Mouse (Mus musculus) heart, embryonic 11.5 days (tissue): ENCODE results near the gene Fcgr4. TPM values are rescaled to one million over a fixed set of nuclear protein-coding genes. Genes with fewer than 3 reads are reported as not detected.
"Not testable (repeated sequence)": the region's sequence is repeated elsewhere in the genome, so short reads cannot be mapped to it uniquely, and the experiment has no call there.

Experiments
- ATAC-seq: fragments of 200-750 bp; cut with Nextera tagmentation; replicated peaks from 2 replicates; pipeline ENCODE4 v1.8.0; 2017; ENCODE audit warnings: moderate library complexity; ENCODE audit not compliant: insufficient number of reproducible peaks, low FRiP score, low TSS enrichment
- H3K27ac ChIP-seq: fragments of 300-500 bp; sonication (generic); 2 replicates; pipeline ENCODE4 v1.5.1; 2014; ENCODE audit warnings: mild to moderate bottlenecking, low read depth, low read length
- H3K27me3 ChIP-seq: fragments of 300-500 bp; sonication (generic); 2 replicates; pipeline ENCODE4 v1.6.1; 2014; ENCODE audit warnings: mild to moderate bottlenecking, low read length, mixed read lengths; ENCODE audit not compliant: control insufficient read depth, insufficient read depth
- H3K36me3 ChIP-seq: fragments of 300-500 bp; sonication (generic); 2 replicates; pipeline ENCODE4 v1.6.1; 2014; ENCODE audit warnings: mild to moderate bottlenecking, low read length, moderate library complexity, mixed read lengths; ENCODE audit not compliant: control insufficient read depth, insufficient read depth
- H3K4me1 ChIP-seq: fragments of 300-500 bp; sonication (generic); 2 replicates; pipeline ENCODE4 v1.6.1; 2014; ENCODE audit warnings: low read length; ENCODE audit not compliant: control insufficient read depth, insufficient read depth
- H3K4me2 ChIP-seq: fragments of 300-500 bp; sonication (generic); 2 replicates; pipeline ENCODE4 v1.6.1; 2014; ENCODE audit warnings: mild to moderate bottlenecking, moderate library complexity
- H3K4me3 ChIP-seq: fragments of 300-500 bp; sonication (generic); 2 replicates; pipeline ENCODE4 v1.5.1; 2014; ENCODE audit warnings: low read depth, low read length
- H3K9ac ChIP-seq: fragments of 300-500 bp; sonication (generic); 2 replicates; pipeline ENCODE4 v1.6.1; 2014; ENCODE audit warnings: mild to moderate bottlenecking, low read depth, low read length, moderate library complexity
- H3K9me3 ChIP-seq: fragments of 300-500 bp; sonication (generic); replicated peaks from 2 replicates; pipeline ENCODE4 v1.6.1; 2016; ENCODE audit warnings: low read length; ENCODE audit not compliant: control insufficient read depth
- WGBS: fragments of 180-500 bp; shearing (Covaris S2); extraction: QIAGEN DNeasy Blood & Tissue Kit; methylation state at CpG from one replicate; pipeline ENCODE4 v1.1.7; 2014; ENCODE audit not compliant: insufficient replicate concordance; 5-methylcytosine and 5-hydroxymethylcytosine counted together
- polyA plus RNA-seq: library from polyadenylated mRNA; unstranded; fragments of >200 nt; fragmentation: Nextera tagmentation; extraction: Ambion mirVana; gene quantifications from 2 replicates; pipeline ENCODE4 v1.2.1, GENCODE M21; 2014

The Fcgr4 gene
- polyA plus RNA-seq, 1 experiment from 2014 or later, result not detected

- not testable (repeated sequence) for H3K4me1 ChIP-seq
These were observed 45.9 kb downstream of the Fcgr4 start, which contains the start of gene Fcgr3 for GRCm38 (mm10) chr1:171064491-171065242. Fcgr3 (minus strand) TSS chr1:171064935.

GRCm38 (mm10) chr1:171065243-171065587 lies 46.5 kb downstream of the Fcgr4 start:
- not testable (repeated sequence) for H3K9me3 ChIP-seq, H3K36me3 ChIP-seq, H3K4me1 ChIP-seq, H3K9ac ChIP-seq, H3K27ac ChIP-seq
- H3K4me3 ChIP-seq, result peak overlapping the region; percentile 41
- ATAC-seq, result peak; percentile 46
- peaks cover 31% of the 10 kb centered on the region for H3K27me3 ChIP-seq
- peak overlapping the region; percentile 41 for H3K4me2 ChIP-seq
- WGBS, result under 1% methylated on average over 17 of the region's 35 CpGs

More at GRCm38 (mm10) chr1:171064491-171065242, 45.9 kb downstream of the Fcgr4 start, which contains the start of gene Fcgr3:
- H3K9ac ChIP-seq, result 0 out of 2 replicates have a peak within 1 kb of the TSS, but pooled peaks have one; percentile 1
- ATAC-seq, result peak; percentile 58
- H3K9me3 ChIP-seq, H3K27ac ChIP-seq, H3K36me3 ChIP-seq: not testable (repeated sequence)
- WGBS, result under 1% methylated on average over 39 of the region's 75 CpGs
- peaks cover 27% of the 10 kb centered on the region for H3K27me3 ChIP-seq
- peak within 1 kb of the TSS; percentile 54 for H3K4me2 ChIP-seq
- peak within 1 kb of the TSS; percentile 41 for H3K4me3 ChIP-seq

- peak; percentile 1 for ATAC-seq
- 0 out of 2 replicates have a peak overlapping the region, but pooled peaks have one; percentile 25 for H3K4me3 ChIP-seq
- H3K4me1 ChIP-seq, H3K9ac ChIP-seq, H3K9me3 ChIP-seq, H3K36me3 ChIP-seq, H3K27ac ChIP-seq: not testable (repeated sequence)
- peak overlapping the region; percentile 53 for H3K4me2 ChIP-seq
- H3K27me3 ChIP-seq, result peaks cover 31% of the 10 kb centered on the region
- 5% methylated on average over 26 of the region's 45 CpGs for WGBS
These were observed 47.0 kb downstream of the Fcgr4 start for GRCm38 (mm10) chr1:171065768-171066167.

DNA sequence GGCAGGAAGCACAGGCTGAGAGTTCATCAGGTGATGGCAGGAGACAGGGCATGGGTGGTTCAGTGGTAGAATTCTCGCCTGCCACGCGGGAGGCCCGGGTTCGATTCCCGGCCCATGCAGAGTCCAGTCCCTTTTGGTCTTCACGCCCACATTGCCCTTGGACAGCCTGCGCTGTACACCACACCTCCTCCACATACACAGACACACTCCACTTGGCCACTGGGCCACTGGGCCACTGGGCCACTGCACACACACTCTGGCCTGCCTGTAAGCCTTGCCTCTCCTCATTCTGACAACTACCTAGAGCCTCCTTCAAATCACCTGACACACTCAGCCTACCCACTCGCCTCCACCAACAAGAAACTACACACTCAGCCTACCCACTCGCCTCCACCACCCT lies 47.9 kb downstream of the Fcgr4 start:
- H3K9me3 ChIP-seq, result not testable (repeated sequence)
- WGBS, result 26% methylated on average over 2 of the region's 10 CpGs
- peak; percentile 29; the same call in 1 of the 2 replicates for ATAC-seq

GRCm38 (mm10) chr1:171067928-171068327 lies 49.2 kb downstream of the Fcgr4 start:
- ATAC-seq, H3K9me3 ChIP-seq, H3K4me1 ChIP-seq, H3K4me2 ChIP-seq, H3K9ac ChIP-seq, H3K36me3 ChIP-seq, H3K27ac ChIP-seq: not testable (repeated sequence)
- Histone ChIP-seq H3K27me3 (peaks cover 31% of the 10 kb centered on the region), H3K4me3 (0 out of 2 replicates have a peak overlapping the region, but pooled peaks have one; percentile 14)
- 50% methylated on average over 5 of the region's 5 CpGs for WGBS

More for the DNA sequence above, 47.9 kb downstream of the Fcgr4 start:
- not testable (repeated sequence) for H3K4me2 ChIP-seq, H3K27ac ChIP-seq, H3K4me3 ChIP-seq, H3K4me1 ChIP-seq, H3K36me3 ChIP-seq, H3K9ac ChIP-seq
- peaks cover 33% of the 10 kb centered on the region for H3K27me3 ChIP-seq

DNA sequence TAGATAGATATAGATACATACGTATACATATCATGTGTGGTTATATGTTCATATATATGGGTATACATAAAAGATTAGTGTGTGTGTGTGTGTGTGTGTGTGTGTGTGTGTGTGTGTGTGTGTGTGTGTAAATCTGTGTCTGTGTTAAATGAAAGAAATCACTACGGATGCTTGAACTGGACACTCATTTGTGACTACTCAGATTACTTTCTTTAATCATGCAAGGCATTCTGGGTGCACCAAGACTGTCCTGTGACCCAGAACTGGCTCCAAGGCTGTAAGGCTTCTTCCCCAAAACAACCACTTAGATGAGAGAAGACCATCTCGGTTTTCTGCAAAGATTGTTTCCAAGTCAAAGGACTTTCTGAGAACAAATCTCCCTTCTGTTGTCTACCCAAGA lies 50.8 kb downstream of the Fcgr4 start:
- H3K36me3 ChIP-seq, H3K9ac ChIP-seq, H3K9me3 ChIP-seq, H3K4me1 ChIP-seq, ATAC-seq, H3K27ac ChIP-seq, H3K4me3 ChIP-seq, H3K4me2 ChIP-seq: not testable (repeated sequence)
- peaks cover 28% of the 10 kb centered on the region for H3K27me3 ChIP-seq
- 58% methylated on average over 3 of the region's 3 CpGs for WGBS

GRCm38 (mm10) chr1:171070879-171071278 lies 52.2 kb downstream of the Fcgr4 start:
- H3K4me2 ChIP-seq, H3K27ac ChIP-seq, H3K36me3 ChIP-seq, H3K9ac ChIP-seq, H3K4me1 ChIP-seq, H3K9me3 ChIP-seq, H3K4me3 ChIP-seq, ATAC-seq: not testable (repeated sequence)
- WGBS, result 24% methylated on average over 11 of the region's 16 CpGs
- H3K27me3 ChIP-seq, result peaks cover 22% of the 10 kb centered on the region

DNA sequence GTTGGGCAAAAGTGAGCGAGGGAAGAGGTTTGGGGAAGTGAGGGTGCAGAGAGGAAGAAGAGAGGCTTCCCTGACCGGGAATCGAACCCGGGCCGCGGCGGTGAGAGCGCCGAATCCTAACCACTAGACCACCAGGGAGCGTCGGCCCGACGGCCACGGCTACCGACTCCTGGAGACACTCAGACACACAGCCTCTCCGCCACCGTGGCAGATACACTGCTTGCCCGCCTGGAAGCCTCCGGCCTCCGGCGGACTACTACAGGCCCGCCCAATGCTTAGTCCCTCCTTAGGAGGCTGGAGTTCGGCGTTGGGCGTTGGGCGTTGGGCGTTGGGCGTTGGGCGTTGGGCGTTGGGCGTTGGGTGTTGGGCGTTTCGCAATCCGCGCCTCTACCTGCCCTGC lies 53.0 kb downstream of the Fcgr4 start:
- H3K27ac ChIP-seq, H3K4me2 ChIP-seq, H3K4me3 ChIP-seq, H3K9me3 ChIP-seq, H3K36me3 ChIP-seq, H3K4me1 ChIP-seq, H3K9ac ChIP-seq: not testable (repeated sequence)
- ATAC-seq, result peak; percentile 41
- no CpG with 5 or more reads among the region's 35 CpGs for WGBS
- H3K27me3 ChIP-seq, result peaks cover 22% of the 10 kb centered on the region

GRCm38 (mm10) chr1:171072217-171072616 lies 53.5 kb downstream of the Fcgr4 start:
- peaks cover 23% of the 10 kb centered on the region for H3K27me3 ChIP-seq
- H3K36me3 ChIP-seq, H3K4me1 ChIP-seq, H3K9me3 ChIP-seq, H3K4me3 ChIP-seq, H3K9ac ChIP-seq, H3K27ac ChIP-seq, H3K4me2 ChIP-seq: not testable (repeated sequence)
- WGBS, result no CpG with 5 or more reads among the region's 45 CpGs
- ATAC-seq, result peak; percentile 52
